Mouse (Mus musculus): ENCODE results near the gene Gm8369.
"Not testable (repeated sequence)": the region's sequence is repeated elsewhere in the genome, so short reads cannot be mapped to it uniquely, and the experiment has no call there.

Gene Gm8369

GRCm38 (mm10) chr19:11516246-11516645 lies 30.5 kb downstream of the Gm8369 start, which contains the start of gene Ms4a6b:
Gene Ms4a6b (plus strand): TSS chr19:11516512.
- DNase-seq (ENCODE audit: low spot score): no peak

GRCm38 (mm10) chr19:11516845-11517244 lies 31.1 kb downstream of the Gm8369 start:
- DNase-seq (ENCODE audit: low spot score): no peak

- not testable (repeated sequence) for DNase-seq (ENCODE audit: low spot score)
Measured at GRCm38 (mm10) chr19:11517373-11517772, 31.6 kb downstream of the Gm8369 start.

GRCm38 (mm10) chr19:11518356-11518755 lies 32.6 kb downstream of the Gm8369 start:
- not testable (repeated sequence) for DNase-seq (ENCODE audit: low spot score)

- DNase-seq (ENCODE audit: low spot score): no peak
Measured at GRCm38 (mm10) chr19:11520146-11520545, 34.4 kb downstream of the Gm8369 start.

- no peak for DNase-seq (ENCODE audit: low spot score)
Measured at GRCm38 (mm10) chr19:11533421-11533820, 47.7 kb downstream of the Gm8369 start.

- no peak for DNase-seq (ENCODE audit: low spot score)
Measured at GRCm38 (mm10) chr19:11533888-11534445, 48.2 kb downstream of the Gm8369 start.

GRCm38 (mm10) chr19:11536593-11536992 lies 50.9 kb downstream of the Gm8369 start, which contains the start of gene Ms4a4d:
Gene Ms4a4d (plus strand): TSS chr19:11536801.
- DNase-seq (ENCODE audit: low spot score): no peak

GRCm38 (mm10) chr19:11537336-11537735 lies 51.6 kb downstream of the Gm8369 start:
- DNase-seq (ENCODE audit: low spot score): no peak

- not testable (repeated sequence) for DNase-seq (ENCODE audit: low spot score)
Measured at GRCm38 (mm10) chr19:11540166-11540821, 54.6 kb downstream of the Gm8369 start.

GRCm38 (mm10) chr19:11544383-11544782 lies 58.6 kb downstream of the Gm8369 start:
- not testable (repeated sequence) for DNase-seq (ENCODE audit: low spot score)

GRCm38 (mm10) chr19:11547911-11548310 lies 62.2 kb downstream of the Gm8369 start:
- DNase-seq (ENCODE audit: low spot score): no peak

- DNase-seq (ENCODE audit: low spot score): no peak
Measured at GRCm38 (mm10) chr19:11554726-11555125, 69.0 kb downstream of the Gm8369 start.

GRCm38 (mm10) chr19:11559560-11559959 lies 73.8 kb downstream of the Gm8369 start:
- not testable (repeated sequence) for DNase-seq (ENCODE audit: low spot score)

Data from adipocyte (in vitro differentiated cells).